Mouse (Mus musculus): ENCODE measurements around the gene Enho. TPM values are rescaled to one million over a fixed set of nuclear protein-coding genes. Genes with fewer than 3 reads are reported as not detected.

Enho gene
- polyA plus RNA-seq, 1 experiment from 2014 or later: 66.4 TPM

- Histone ChIP-seq H3K27me3 (no peaks in the 10 kb centered on the region), H3K36me3 (no peaks in the 10 kb centered on the region), H3K9me3 (no peaks in the 10 kb centered on the region), H3K4me2 (replicated peaks) (no peak overlapping the region), H3K9ac (replicated peaks) (no peak overlapping the region), H3K4me3 (no peak overlapping the region), H3K27ac (replicated peaks) (peak overlapping the region; percentile 58), H3K4me1 (peaks cover 82% of the 10 kb centered on the region)
- 27% methylated on average over 12 of the region's 13 CpGs for WGBS
- peak; percentile 41; the same call in 1 of the 2 replicates for ATAC-seq (replicated peaks)
Measured at GRCm38 (mm10) chr4:41677006-41677629, 37.0 kb upstream of the Enho start.

- Histone ChIP-seq H3K4me3 (no peak overlapping the region), H3K27me3 (no peaks in the 10 kb centered on the region), H3K27ac (replicated peaks) (peak overlapping the region; percentile 58), H3K4me1 (peaks cover 84% of the 10 kb centered on the region), H3K4me2 (replicated peaks) (no peak overlapping the region; the same call in 1 of the 2 replicates), H3K9me3 (no peaks in the 10 kb centered on the region), H3K36me3 (no peaks in the 10 kb centered on the region), H3K9ac (replicated peaks) (0 out of 2 replicates have a peak overlapping the region, but pooled peaks have one; percentile 22)
- no peak for ATAC-seq (replicated peaks)
- WGBS: 39% methylated on average over 17 of the region's 17 CpGs
Measured at GRCm38 (mm10) chr4:41676248-41677005, 36.3 kb upstream of the Enho start.

GRCm38 (mm10) chr4:41673186-41673585 is 33.1 kb upstream of the Enho start:
- Histone ChIP-seq H3K27ac (replicated peaks) (0 out of 2 replicates have a peak overlapping the region, but pooled peaks have one; percentile 71), H3K9me3 (no peaks in the 10 kb centered on the region), H3K36me3 (peaks cover 9% of the 10 kb centered on the region; the same call in 1 of the 2 replicates), H3K9ac (replicated peaks) (no peak overlapping the region), H3K4me2 (replicated peaks) (no peak overlapping the region), H3K27me3 (no peaks in the 10 kb centered on the region), H3K4me3 (no peak overlapping the region), H3K4me1 (peaks cover 60% of the 10 kb centered on the region)
- ATAC-seq (replicated peaks): no peak
- WGBS: 29% methylated on average over 19 of the region's 19 CpGs

GRCm38 (mm10) chr4:41672522-41672963 is 32.4 kb upstream of the Enho start:
- H3K4me3 ChIP-seq: no peak overlapping the region
- no peak overlapping the region; the same call in 1 of the 2 replicates for H3K9ac ChIP-seq (replicated peaks)
- peaks cover 54% of the 10 kb centered on the region for H3K4me1 ChIP-seq
- peak overlapping the region; percentile 8; the same call in 1 of the 2 replicates for H3K4me2 ChIP-seq (replicated peaks)
- no peaks in the 10 kb centered on the region for H3K27me3 ChIP-seq
- H3K9me3 ChIP-seq: no peaks in the 10 kb centered on the region
- peaks cover 9% of the 10 kb centered on the region; the same call in 1 of the 2 replicates for H3K36me3 ChIP-seq
- peak overlapping the region; percentile 71 for H3K27ac ChIP-seq (replicated peaks)
- ATAC-seq (replicated peaks): no peak
- WGBS: 11% methylated on average over 8 of the region's 8 CpGs

- H3K27ac ChIP-seq (replicated peaks): peak overlapping the region; percentile 71
- peaks cover 9% of the 10 kb centered on the region; the same call in 1 of the 2 replicates for H3K36me3 ChIP-seq
- H3K9ac ChIP-seq (replicated peaks): no peak overlapping the region; the same call in 1 of the 2 replicates
- H3K4me3 ChIP-seq: no peak overlapping the region
- no peaks in the 10 kb centered on the region for H3K9me3 ChIP-seq
- H3K4me1 ChIP-seq: peaks cover 48% of the 10 kb centered on the region
- 5% methylated on average over 8 of the region's 8 CpGs for WGBS
- ATAC-seq (replicated peaks): peak; percentile 56
- H3K27me3 ChIP-seq: no peaks in the 10 kb centered on the region
- H3K4me2 ChIP-seq (replicated peaks): peak overlapping the region; percentile 8; the same call in 1 of the 2 replicates
Measured at GRCm38 (mm10) chr4:41671963-41672480, 31.9 kb upstream of the Enho start.

GRCm38 (mm10) chr4:41671500-41671899 is 31.4 kb upstream of the Enho start:
- 7% methylated on average over 5 of the region's 5 CpGs for WGBS
- Histone ChIP-seq H3K27ac (replicated peaks) (peak overlapping the region; percentile 51; the same call in 1 of the 2 replicates), H3K36me3 (peaks cover 9% of the 10 kb centered on the region; the same call in 1 of the 2 replicates), H3K4me1 (peaks cover 43% of the 10 kb centered on the region), H3K9ac (replicated peaks) (no peak overlapping the region; the same call in 1 of the 2 replicates), H3K4me2 (replicated peaks) (peak overlapping the region; percentile 8; the same call in 1 of the 2 replicates), H3K27me3 (no peaks in the 10 kb centered on the region), H3K9me3 (no peaks in the 10 kb centered on the region), H3K4me3 (no peak overlapping the region)
- peak; percentile 21; the same call in 1 of the 2 replicates for ATAC-seq (replicated peaks)

- Histone ChIP-seq H3K4me1 (peaks cover 37% of the 10 kb centered on the region), H3K4me3 (no peak overlapping the region), H3K9ac (replicated peaks) (no peak overlapping the region), H3K4me2 (replicated peaks) (no peak overlapping the region), H3K27me3 (no peaks in the 10 kb centered on the region), H3K9me3 (no peaks in the 10 kb centered on the region), H3K36me3 (peaks cover 9% of the 10 kb centered on the region; the same call in 1 of the 2 replicates), H3K27ac (replicated peaks) (no peak overlapping the region)
- no peak for ATAC-seq (replicated peaks)
- 79% methylated on average over 18 of the region's 18 CpGs for WGBS
Measured at GRCm38 (mm10) chr4:41670836-41671235, 30.7 kb upstream of the Enho start.

- Histone ChIP-seq H3K36me3 (peaks cover 9% of the 10 kb centered on the region; the same call in 1 of the 2 replicates), H3K4me3 (no peak overlapping the region), H3K9ac (replicated peaks) (no peak overlapping the region), H3K27me3 (no peaks in the 10 kb centered on the region), H3K9me3 (no peaks in the 10 kb centered on the region), H3K27ac (replicated peaks) (no peak overlapping the region), H3K4me2 (replicated peaks) (no peak overlapping the region), H3K4me1 (peaks cover 22% of the 10 kb centered on the region)
- WGBS: 76% methylated on average over 11 of the region's 11 CpGs
- ATAC-seq (replicated peaks): no peak
Measured at GRCm38 (mm10) chr4:41666646-41667045, 26.5 kb upstream of the Enho start.

GRCm38 (mm10) chr4:41665009-41665675 is 25.0 kb upstream of the Enho start:
- peaks cover 26% of the 10 kb centered on the region for H3K4me1 ChIP-seq
- H3K36me3 ChIP-seq: peaks cover under 1% of the 10 kb centered on the region; the same call in 1 of the 2 replicates

GRCm38 (mm10) chr4:41664533-41664932 is 24.4 kb upstream of the Enho start:
- Histone ChIP-seq H3K36me3 (no peaks in the 10 kb centered on the region), H3K4me1 (peaks cover 32% of the 10 kb centered on the region), H3K27me3 (no peaks in the 10 kb centered on the region), H3K9me3 (no peaks in the 10 kb centered on the region), H3K4me2 (replicated peaks) (no peak overlapping the region), H3K9ac (replicated peaks) (no peak overlapping the region), H3K27ac (replicated peaks) (no peak overlapping the region), H3K4me3 (no peak overlapping the region)
- no peak for ATAC-seq (replicated peaks)
- WGBS: 71% methylated on average over 7 of the region's 7 CpGs

More at GRCm38 (mm10) chr4:41665009-41665675, 25.0 kb upstream of the Enho start:
- Histone ChIP-seq H3K9me3 (no peaks in the 10 kb centered on the region), H3K9ac (replicated peaks) (no peak overlapping the region), H3K4me3 (no peak overlapping the region), H3K27me3 (no peaks in the 10 kb centered on the region), H3K27ac (replicated peaks) (no peak overlapping the region), H3K4me2 (replicated peaks) (no peak overlapping the region)
- 0 out of 2 replicates have a peak, but pooled peaks have one; percentile 14 for ATAC-seq (replicated peaks)
- WGBS: 7% methylated on average over 6 of the region's 8 CpGs

GRCm38 (mm10) chr4:41663614-41664013 is 23.5 kb upstream of the Enho start:
- Histone ChIP-seq H3K9me3 (no peaks in the 10 kb centered on the region), H3K36me3 (no peaks in the 10 kb centered on the region), H3K4me1 (peaks cover 38% of the 10 kb centered on the region), H3K4me3 (no peak overlapping the region), H3K4me2 (replicated peaks) (no peak overlapping the region), H3K27me3 (no peaks in the 10 kb centered on the region), H3K9ac (replicated peaks) (no peak overlapping the region), H3K27ac (replicated peaks) (no peak overlapping the region)
- 62% methylated on average over 9 of the region's 9 CpGs for WGBS
- ATAC-seq (replicated peaks): no peak
